13 mouse cellular contexts compared by ENCODE assay signal in the genomic region with DNA sequence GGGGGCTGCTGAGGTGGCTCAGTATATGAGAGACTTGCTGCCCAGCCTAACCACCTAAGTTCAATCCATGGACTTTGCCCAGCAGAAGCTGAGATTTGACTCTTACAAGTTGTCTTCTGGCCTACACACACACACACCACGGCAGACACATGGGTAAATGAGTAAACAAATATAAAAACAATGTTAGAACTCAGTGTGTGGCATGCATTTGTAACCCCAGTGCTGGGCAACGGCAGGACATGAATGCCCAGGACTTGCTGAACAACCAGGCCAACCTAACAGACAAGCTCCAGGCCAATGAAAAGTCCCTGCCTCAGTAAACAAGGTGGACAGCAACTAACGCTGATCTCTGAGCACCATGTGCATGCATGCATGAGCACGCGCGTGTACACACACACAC.
"Had no signal": no experiment of that assay in that cellular context is flagged by ENCODE, and none has a peak within 500 bp of the region (broad histone marks: within the 10 kb centered on the region; RNA-seq: fewer than 3 reads in every experiment).

No protein-coding gene starts in this region.

- ATAC-seq: intestine, postnatal 0 days; lung, postnatal 0 days; midbrain, embryonic 13.5 days had no signal

- DNase-seq: lung, adult 2 months; lung, postnatal 36 days; right cerebral cortex, adult 18-20 months; thymus, adult 18-20 months; thymus, postnatal 25 days had no signal

- H3K9ac ChIP-seq: hindbrain, embryonic 15.5 days; liver, embryonic 15.5 days; midbrain, embryonic 13.5 days had no signal

- H3K27ac ChIP-seq: hindbrain, embryonic 15.5 days; left cerebral cortex, adult 2 months; limb, embryonic 10.5 days; liver, embryonic 15.5 days; midbrain, embryonic 13.5 days had no signal

- H3K36me3 ChIP-seq: hindbrain, embryonic 15.5 days; limb, embryonic 10.5 days; liver, embryonic 15.5 days; midbrain, embryonic 13.5 days had no signal

- H3K4me3 ChIP-seq: hindbrain, embryonic 15.5 days; left cerebral cortex, adult 2 months; limb, embryonic 10.5 days; liver, embryonic 15.5 days; midbrain, embryonic 13.5 days had no signal

- H3K9me3 ChIP-seq: hindbrain, embryonic 15.5 days; limb, embryonic 10.5 days; liver, embryonic 15.5 days; midbrain, embryonic 13.5 days had no signal

- H3K27me3 ChIP-seq: liver, embryonic 15.5 days; midbrain, embryonic 13.5 days had no signal

- H3K4me1 ChIP-seq: midbrain, embryonic 13.5 days had no signal

- H3K4me2 ChIP-seq: hindbrain, embryonic 15.5 days; liver, embryonic 11.5 days; liver, embryonic 15.5 days; midbrain, embryonic 13.5 days had no signal
